Comparison of ENCODE assay signal across 27 mouse cellular contexts in the genomic region with DNA sequence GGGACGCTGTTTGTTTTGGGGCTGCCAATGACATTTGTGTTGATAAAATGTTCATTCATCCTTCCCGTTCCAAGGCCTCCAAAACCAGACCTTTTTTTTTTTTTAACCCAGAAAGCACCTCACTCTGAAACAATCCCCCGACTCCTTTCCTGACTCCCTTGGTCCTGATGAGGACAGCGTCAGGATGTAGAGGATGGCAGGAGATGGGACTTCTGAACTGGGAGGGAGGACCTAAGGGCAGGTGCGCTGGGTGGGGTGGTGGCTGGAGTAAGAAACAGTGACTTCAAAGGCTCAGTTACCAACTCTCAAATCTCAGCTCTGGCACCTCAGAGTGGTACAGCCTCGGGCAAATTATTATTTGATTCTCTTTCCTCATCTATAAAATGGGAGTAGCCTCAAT. TPM values are rescaled to one million over a fixed set of nuclear protein-coding genes. Genes with fewer than 3 reads are reported as not detected.
DNase-seq lines count a peak whose midpoint lies in the region; ATAC-seq and TF ChIP-seq lines count a peak whose summit lies in the region.
"Had no signal": no experiment of that assay in that cellular context is flagged by ENCODE, and none has a peak within 500 bp of the region (broad histone marks: within the 10 kb centered on the region; RNA-seq: fewer than 3 reads in every experiment).

No protein-coding gene starts in this region.

- 38% methylated on average over 6 of the region's 6 CpGs for WGBS in liver, adult 2 months
- WGBS in liver, embryonic 11.5 days = 52% methylated on average over 6 of the region's 6 CpGs
- 37% methylated on average over 6 of the region's 6 CpGs for WGBS in lung, postnatal 0 days
- 41% methylated on average over 6 of the region's 6 CpGs for WGBS in intestine, embryonic 14.5 days
- 30% methylated on average over 6 of the region's 6 CpGs for WGBS in intestine, postnatal 0 days

- H3K27me3 ChIP-seq in liver, adult 2 months (ENCODE audit: control insufficient read depth, insufficient read depth, low read length) = no peaks in the 10 kb centered on the region
- no peaks in the 10 kb centered on the region for H3K27me3 ChIP-seq in liver, embryonic 11.5 days (replicated peaks; ENCODE audit: control insufficient read depth, insufficient read depth, low read length)
- H3K27me3 ChIP-seq in lung, postnatal 0 days (replicated peaks; ENCODE audit: insufficient read depth, low read length) = no peaks in the 10 kb centered on the region
- H3K27me3 ChIP-seq in intestine, embryonic 14.5 days (replicated peaks; ENCODE audit: control insufficient read depth, insufficient read depth, low read length) = no peaks in the 10 kb centered on the region
- no peaks in the 10 kb centered on the region for H3K27me3 ChIP-seq in intestine, postnatal 0 days (replicated peaks; ENCODE audit: control insufficient read depth, insufficient read depth, low read length)
- H3K27me3 ChIP-seq: embryonic facial prominence, embryonic 13.5 days; forebrain, embryonic 15.5 days; heart, embryonic 12.5 days; kidney, embryonic 15.5 days; limb, embryonic 15.5 days had no signal

- no peak for TF ChIP-seq EP300 in lung, postnatal 0 days (IDR thresholded peaks at IDR 0.05)

- H3K9ac ChIP-seq in liver, adult 2 months (ENCODE audit: low read depth, low read length) = no peak overlapping the region
- H3K9ac ChIP-seq in liver, embryonic 11.5 days (ENCODE audit: low read depth, low read length) = no peak overlapping the region
- no peak overlapping the region for H3K9ac ChIP-seq in lung, postnatal 0 days (replicated peaks; ENCODE audit: low read depth)
- H3K9ac ChIP-seq in intestine, embryonic 14.5 days (ENCODE audit: low read length) = no peak overlapping the region
- H3K9ac ChIP-seq in intestine, postnatal 0 days (ENCODE audit: low read depth, low read length) = no peak overlapping the region
- H3K9ac ChIP-seq: embryonic facial prominence, embryonic 13.5 days; forebrain, embryonic 15.5 days; heart, embryonic 12.5 days; hindbrain, embryonic 13.5 days; kidney, embryonic 15.5 days; limb, embryonic 15.5 days had no signal

- ATAC-seq in liver, embryonic 11.5 days (replicated peaks; ENCODE audit: low FRiP score) = no peak
- ATAC-seq in lung, postnatal 0 days = no peak
- peak; percentile 68 for ATAC-seq in intestine, embryonic 14.5 days (replicated peaks; ENCODE audit: low FRiP score, low TSS enrichment, low read depth)
- peak; percentile 40; the same call in 1 of the 2 replicates for ATAC-seq in intestine, postnatal 0 days
- ATAC-seq: CD4-positive, CD25-positive, alpha-beta regulatory T cell, adult 4 months; forebrain, embryonic 15.5 days had no signal

- no peak for TF ChIP-seq CTCF in liver, adult 2 months (IDR thresholded peaks at IDR 0.05; ENCODE audit: low read depth, low read length)
- TF ChIP-seq CTCF in lung, postnatal 0 days (IDR thresholded peaks at IDR 0.05) = no peak
- TF ChIP-seq CTCF in intestine, postnatal 0 days (IDR thresholded peaks at IDR 0.05; ENCODE audit: low read depth) = no peak

- H3K36me3 ChIP-seq in liver, adult 2 months (ENCODE audit: control insufficient read depth, insufficient read depth, low read length) = no peaks in the 10 kb centered on the region
- H3K36me3 ChIP-seq in liver, embryonic 11.5 days (ENCODE audit: control insufficient read depth, insufficient read depth, low read length) = no peaks in the 10 kb centered on the region
- H3K36me3 ChIP-seq in lung, postnatal 0 days (ENCODE audit: insufficient read depth, low read length) = no peaks in the 10 kb centered on the region
- no peaks in the 10 kb centered on the region for H3K36me3 ChIP-seq in intestine, embryonic 14.5 days (ENCODE audit: control insufficient read depth, insufficient read depth, low read length)
- no peaks in the 10 kb centered on the region for H3K36me3 ChIP-seq in intestine, postnatal 0 days (ENCODE audit: control insufficient read depth, insufficient read depth)
- H3K36me3 ChIP-seq: embryonic facial prominence, embryonic 13.5 days; forebrain, embryonic 10.5 days; forebrain, embryonic 15.5 days; heart, embryonic 12.5 days; hindbrain, embryonic 13.5 days; limb, embryonic 10.5 days; limb, embryonic 15.5 days had no signal

- no peaks in the 10 kb centered on the region for H3K9me3 ChIP-seq in liver, embryonic 11.5 days (ENCODE audit: control insufficient read depth, low read length)
- no peaks in the 10 kb centered on the region for H3K9me3 ChIP-seq in lung, postnatal 0 days (ENCODE audit: low read length)
- no peaks in the 10 kb centered on the region for H3K9me3 ChIP-seq in intestine, embryonic 14.5 days (ENCODE audit: control insufficient read depth, low read length)
- H3K9me3 ChIP-seq in intestine, postnatal 0 days (ENCODE audit: control insufficient read depth) = no peaks in the 10 kb centered on the region
- H3K9me3 ChIP-seq: embryonic facial prominence, embryonic 13.5 days; forebrain, embryonic 10.5 days; forebrain, embryonic 15.5 days; heart, embryonic 12.5 days; hindbrain, embryonic 13.5 days; kidney, embryonic 15.5 days; limb, embryonic 10.5 days; limb, embryonic 15.5 days had no signal

- H3K4me2 ChIP-seq in liver, embryonic 11.5 days = no peak overlapping the region
- no peak overlapping the region for H3K4me2 ChIP-seq in lung, postnatal 0 days (replicated peaks; ENCODE audit: low read depth, low read length)
- H3K4me2 ChIP-seq in intestine, embryonic 14.5 days (ENCODE audit: low read length) = no peak overlapping the region
- H3K4me2 ChIP-seq in intestine, postnatal 0 days (replicated peaks; ENCODE audit: low read depth) = no peak overlapping the region
- H3K4me2 ChIP-seq: embryonic facial prominence, embryonic 13.5 days; forebrain, embryonic 15.5 days; heart, embryonic 12.5 days; hindbrain, embryonic 13.5 days; kidney, embryonic 15.5 days; limb, embryonic 15.5 days had no signal

- no peak for DNase-seq in liver, adult 2 months (ENCODE audit: extremely low read depth, low read depth, low spot score)
- DNase-seq in liver, embryonic 11.5 days (ENCODE audit: low spot score) = no peak
- no peak for DNase-seq in lung, postnatal 0 days (ENCODE audit: low spot score)
- no peak for DNase-seq in lung, postnatal 14 days
- no peak for DNase-seq in intestine, embryonic 14.5 days (ENCODE audit: low spot score)
- no peak for DNase-seq in thymus, postnatal 36 days
- DNase-seq: adrenal gland, postnatal 25 days; cerebellum, adult 18-20 months; gastrocnemius, adult 2 months; heart, adult 2 months; right cerebral cortex, postnatal 25 days; spleen, adult 18-20 months; thymus, postnatal 25 days had no signal

- peak overlapping the region; percentile 83 for H3K27ac ChIP-seq in liver, adult 2 months (replicated peaks; ENCODE audit: insufficient read depth, low read depth, low read length)
- no peak overlapping the region for H3K27ac ChIP-seq in liver, embryonic 11.5 days (ENCODE audit: low read depth, low read length)
- peak overlapping the region; percentile 72 for H3K27ac ChIP-seq in lung, postnatal 0 days (ENCODE audit: low read length)
- H3K27ac ChIP-seq in intestine, embryonic 14.5 days (ENCODE audit: low read depth) = no peak overlapping the region
- no peak overlapping the region for H3K27ac ChIP-seq in intestine, postnatal 0 days (ENCODE audit: low read depth, low read length)
- H3K27ac ChIP-seq: embryonic facial prominence, embryonic 13.5 days; forebrain, embryonic 10.5 days; forebrain, embryonic 15.5 days; gastrocnemius, adult 2 months; heart, adult 2 months; hindbrain, embryonic 13.5 days; kidney, embryonic 15.5 days; limb, embryonic 10.5 days; limb, embryonic 15.5 days had no signal

- no peak for TF ChIP-seq POLR2A in liver, adult 2 months (IDR thresholded peaks at IDR 0.05; ENCODE audit: extremely low read depth, insufficient read depth, low read length)

- no peak overlapping the region for H3K4me3 ChIP-seq in liver, adult 2 months (ENCODE audit: insufficient read depth, low read depth, low read length)
- no peak overlapping the region for H3K4me3 ChIP-seq in liver, embryonic 11.5 days (ENCODE audit: low read depth, low read length)
- no peak overlapping the region for H3K4me3 ChIP-seq in lung, postnatal 0 days (ENCODE audit: low read depth, low read length)
- no peak overlapping the region for H3K4me3 ChIP-seq in intestine, embryonic 14.5 days (ENCODE audit: low read depth, low read length)
- H3K4me3 ChIP-seq in intestine, postnatal 0 days (ENCODE audit: low read depth, low read length) = no peak overlapping the region
- H3K4me3 ChIP-seq: embryonic facial prominence, embryonic 13.5 days; forebrain, embryonic 10.5 days; forebrain, embryonic 15.5 days; gastrocnemius, adult 2 months; heart, adult 2 months; heart, embryonic 12.5 days; hindbrain, embryonic 13.5 days; kidney, embryonic 15.5 days; limb, embryonic 10.5 days; limb, embryonic 15.5 days had no signal

- H3K79me2 ChIP-seq in liver, adult 2 months (ENCODE audit: control insufficient read depth, insufficient read depth, low read length) = 0 out of 2 replicates have a peak, but pooled peaks cover 2% of the 10 kb centered on the region

- peaks cover 46% of the 10 kb centered on the region for H3K4me1 ChIP-seq in liver, adult 2 months (ENCODE audit: control insufficient read depth, insufficient read depth, low read length)
- H3K4me1 ChIP-seq in liver, embryonic 11.5 days (replicated peaks; ENCODE audit: control insufficient read depth, insufficient read depth, low read length) = 0 out of 2 replicates have a peak, but pooled peaks cover 2% of the 10 kb centered on the region
- peaks cover 14% of the 10 kb centered on the region; the same call in 1 of the 2 replicates for H3K4me1 ChIP-seq in lung, postnatal 0 days (ENCODE audit: insufficient read depth, low read depth, low read length)
- H3K4me1 ChIP-seq in intestine, embryonic 14.5 days (replicated peaks; ENCODE audit: control insufficient read depth, insufficient read depth, low read length) = peaks cover 3% of the 10 kb centered on the region
- H3K4me1 ChIP-seq in intestine, postnatal 0 days (replicated peaks; ENCODE audit: control insufficient read depth, insufficient read depth, low read length) = peaks cover 9% of the 10 kb centered on the region; the same call in 1 of the 2 replicates
- H3K4me1 ChIP-seq: embryonic facial prominence, embryonic 13.5 days; forebrain, embryonic 15.5 days; hindbrain, embryonic 13.5 days; kidney, embryonic 15.5 days; limb, embryonic 15.5 days had no signal

RNA-seq across cellular contexts. Expression of a gene that starts 33.2 kb away (rescaled TPM):
- total RNA-seq in liver, adult 2 months (2014; rRNA removed) = 2.2 and 2.4 TPM in 2 replicates
- polyA plus RNA-seq in liver, adult 2 months (2012; rRNA removed) = 13.7 and 14.9 TPM in 2 replicates
- polyA plus RNA-seq in liver, embryonic 11.5 days (2014; fragmentation: Nextera tagmentation; extraction: Ambion mirVana) = 4.5 and 5.0 TPM in 2 replicates
- polyA plus RNA-seq in lung, postnatal 0 days (2015; fragmentation: Nextera tagmentation; extraction: Ambion mirVana) = 9.0 and 11.4 TPM in 2 replicates
- polyA plus RNA-seq in intestine, embryonic 14.5 days (2014; fragmentation: Nextera tagmentation; extraction: Ambion mirVana) = 11.5 and 15.1 TPM in 2 replicates
- 12.0 and 13.2 TPM in 2 replicates for polyA plus RNA-seq in intestine, postnatal 0 days (2015; fragmentation: Nextera tagmentation; extraction: Ambion mirVana)
- total RNA-seq: common myeloid progenitor, adult 5-6 weeks; gastrocnemius, adult 2 months; heart, adult 2 months; heart, postnatal 4 days; monocyte, adult 5-6 weeks had no signal
- polyA plus RNA-seq: CD4-positive, CD25-positive, alpha-beta regulatory T cell, adult 4 months; embryonic facial prominence, embryonic 13.5 days; forebrain, embryonic 10.5 days; forebrain, embryonic 15.5 days; heart, postnatal 0 days; limb, embryonic 10.5 days had no signal

RNA-seq across cellular contexts. Expression of a gene that starts 58.8 kb away (rescaled TPM):
- 10.4 and 12.0 TPM in 2 replicates for total RNA-seq in liver, adult 2 months (2014; rRNA removed)
- polyA plus RNA-seq in liver, adult 2 months (2012; rRNA removed) = 2.5 and 2.7 TPM in 2 replicates
- polyA plus RNA-seq in liver, embryonic 11.5 days (2014; fragmentation: Nextera tagmentation; extraction: Ambion mirVana) = 38.1 and 42.3 TPM in 2 replicates
- polyA plus RNA-seq in lung, postnatal 0 days (2015; fragmentation: Nextera tagmentation; extraction: Ambion mirVana) = 23.0 and 23.3 TPM in 2 replicates
- polyA plus RNA-seq in intestine, embryonic 14.5 days (2014; fragmentation: Nextera tagmentation; extraction: Ambion mirVana) = 35.5 and 35.6 TPM in 2 replicates
- polyA plus RNA-seq in intestine, postnatal 0 days (2015; fragmentation: Nextera tagmentation; extraction: Ambion mirVana) = 14.1 and 16.9 TPM in 2 replicates

Comparison
In these comparisons a context has a peak if more than half of its experiments do, and no peak if none do; other contexts are left out.
1. H3K27ac ChIP-seq: peak in liver, adult 2 months (single experiment) and lung, postnatal 0 days (single experiment); none in liver, embryonic 11.5 days (single experiment), intestine, embryonic 14.5 days (single experiment) and intestine, postnatal 0 days (single experiment).
2. ATAC-seq: peak in intestine, embryonic 14.5 days (single experiment) and intestine, postnatal 0 days (single experiment); none in liver, embryonic 11.5 days (single experiment) and lung, postnatal 0 days (single experiment).